In genomic region chr6:94592243-94592642, GRCm38 (mm10) we compare ENCODE assay signal across 9 mouse cellular contexts.
DNase-seq lines count a peak whose midpoint lies in the region; ATAC-seq lines count a peak whose summit lies in the region.
"Had no signal": no experiment of that assay in that cellular context is flagged by ENCODE, and none has a peak within 500 bp of the region (broad histone marks: within the 10 kb centered on the region; RNA-seq: fewer than 3 reads in every experiment).

No protein-coding gene starts in this region.

- H3K27me3 ChIP-seq in lung, embryonic 15.5 days = no peaks in the 10 kb centered on the region
- no peaks in the 10 kb centered on the region for H3K27me3 ChIP-seq in forebrain, embryonic 14.5 days (replicated peaks; ENCODE audit: control insufficient read depth, insufficient read depth, low read length)
- H3K27me3 ChIP-seq in hindbrain, embryonic 15.5 days = no peaks in the 10 kb centered on the region
- no peaks in the 10 kb centered on the region for H3K27me3 ChIP-seq in stomach, embryonic 15.5 days (replicated peaks)
- no peaks in the 10 kb centered on the region for H3K27me3 ChIP-seq in midbrain, embryonic 13.5 days
- H3K27me3 ChIP-seq: Patski had no signal

- 0 out of 2 replicates have a peak overlapping the region, but pooled peaks have one; percentile 4 for H3K4me2 ChIP-seq in lung, embryonic 15.5 days
- H3K4me2 ChIP-seq in forebrain, embryonic 14.5 days (ENCODE audit: low read length) = no peak overlapping the region
- H3K4me2 ChIP-seq in hindbrain, embryonic 15.5 days = no peak overlapping the region
- H3K4me2 ChIP-seq in stomach, embryonic 15.5 days = peak overlapping the region; percentile 22
- H3K4me2 ChIP-seq in midbrain, embryonic 13.5 days (replicated peaks) = no peak overlapping the region

- H3K4me3 ChIP-seq in lung, embryonic 15.5 days = no peak overlapping the region
- H3K4me3 ChIP-seq in forebrain, embryonic 14.5 days (ENCODE audit: low read depth, low read length) = no peak overlapping the region
- H3K4me3 ChIP-seq in hindbrain, embryonic 15.5 days = no peak overlapping the region
- H3K4me3 ChIP-seq in stomach, embryonic 15.5 days (replicated peaks) = no peak overlapping the region
- no peak overlapping the region for H3K4me3 ChIP-seq in midbrain, embryonic 13.5 days (replicated peaks)

- no peak for DNase-seq in lung, postnatal 36 days
- peak; percentile 42 for DNase-seq in forebrain, embryonic 14.5 days (ENCODE audit: low spot score)
- no peak for DNase-seq in lung, postnatal 10 days

- no peaks in the 10 kb centered on the region for H3K36me3 ChIP-seq in lung, embryonic 15.5 days
- H3K36me3 ChIP-seq in forebrain, embryonic 14.5 days (ENCODE audit: control insufficient read depth, insufficient read depth, low read length) = no peaks in the 10 kb centered on the region
- no peaks in the 10 kb centered on the region for H3K36me3 ChIP-seq in hindbrain, embryonic 15.5 days
- no peaks in the 10 kb centered on the region for H3K36me3 ChIP-seq in stomach, embryonic 15.5 days
- H3K36me3 ChIP-seq in midbrain, embryonic 13.5 days = no peaks in the 10 kb centered on the region

- peaks cover 10% of the 10 kb centered on the region for H3K4me1 ChIP-seq in lung, embryonic 15.5 days
- H3K4me1 ChIP-seq in forebrain, embryonic 14.5 days (ENCODE audit: control insufficient read depth, insufficient read depth, low read length) = peaks cover 9% of the 10 kb centered on the region
- peaks cover 10% of the 10 kb centered on the region for H3K4me1 ChIP-seq in hindbrain, embryonic 15.5 days (replicated peaks)
- H3K4me1 ChIP-seq in stomach, embryonic 15.5 days = peaks cover 13% of the 10 kb centered on the region
- H3K4me1 ChIP-seq in midbrain, embryonic 13.5 days (replicated peaks) = peaks cover 10% of the 10 kb centered on the region

- H3K9me3 ChIP-seq in lung, embryonic 15.5 days = no peaks in the 10 kb centered on the region
- no peaks in the 10 kb centered on the region for H3K9me3 ChIP-seq in forebrain, embryonic 14.5 days (replicated peaks; ENCODE audit: control insufficient read depth, low read length)
- H3K9me3 ChIP-seq in hindbrain, embryonic 15.5 days = no peaks in the 10 kb centered on the region
- H3K9me3 ChIP-seq in stomach, embryonic 15.5 days = no peaks in the 10 kb centered on the region
- no peaks in the 10 kb centered on the region for H3K9me3 ChIP-seq in midbrain, embryonic 13.5 days

- no peak overlapping the region for H3K27ac ChIP-seq in lung, embryonic 15.5 days
- no peak overlapping the region for H3K27ac ChIP-seq in forebrain, embryonic 14.5 days (ENCODE audit: low read depth, low read length)
- H3K27ac ChIP-seq in hindbrain, embryonic 15.5 days (replicated peaks) = peak overlapping the region; percentile 7; the same call in 1 of the 2 replicates
- H3K27ac ChIP-seq in stomach, embryonic 15.5 days = no peak overlapping the region
- H3K27ac ChIP-seq in midbrain, embryonic 13.5 days = no peak overlapping the region

- H3K9ac ChIP-seq in lung, embryonic 15.5 days = no peak overlapping the region
- H3K9ac ChIP-seq in forebrain, embryonic 14.5 days (ENCODE audit: low read length) = no peak overlapping the region
- no peak overlapping the region for H3K9ac ChIP-seq in hindbrain, embryonic 15.5 days
- no peak overlapping the region for H3K9ac ChIP-seq in stomach, embryonic 15.5 days
- no peak overlapping the region for H3K9ac ChIP-seq in midbrain, embryonic 13.5 days (replicated peaks)

- WGBS in lung, embryonic 15.5 days = 23% methylated on average over 8 of the region's 8 CpGs
- WGBS in forebrain, embryonic 14.5 days = 20% methylated on average over 8 of the region's 8 CpGs
- 40% methylated on average over 8 of the region's 8 CpGs for WGBS in hindbrain, embryonic 15.5 days
- WGBS in stomach, embryonic 15.5 days = 16% methylated on average over 8 of the region's 8 CpGs
- 55% methylated on average over 8 of the region's 8 CpGs for WGBS in midbrain, embryonic 13.5 days

- no peak for ATAC-seq in lung, embryonic 15.5 days (ENCODE audit: borderline replicate concordance, extremely low read depth, low FRiP score, low TSS enrichment)
- peak; percentile 65; the same call in 1 of the 2 replicates for ATAC-seq in forebrain, embryonic 14.5 days
- no peak for ATAC-seq in hindbrain, embryonic 15.5 days (ENCODE audit: low FRiP score, low read depth)
- ATAC-seq in stomach, embryonic 15.5 days (ENCODE audit: insufficient read depth, low FRiP score, low read depth) = peak; percentile 63; the same call in 1 of the 2 replicates
- ATAC-seq in inflammation-experienced regulatory T-cells, adult 6 months = no peak
- no peak for ATAC-seq in midbrain, embryonic 13.5 days
- ATAC-seq: Patski had no signal

Comparison
In these comparisons a context has a peak if more than half of its experiments do, and no peak if none do; other contexts are left out.
1. ATAC-seq: peak in forebrain, embryonic 14.5 days (single experiment) and stomach, embryonic 15.5 days (single experiment); none in lung, embryonic 15.5 days (single experiment), hindbrain, embryonic 15.5 days (single experiment), inflammation-experienced regulatory T-cells, adult 6 months (single experiment) and midbrain, embryonic 13.5 days (single experiment).
2. H3K4me2 ChIP-seq: peak in lung, embryonic 15.5 days (single experiment) and stomach, embryonic 15.5 days (single experiment); none in forebrain, embryonic 14.5 days (single experiment), hindbrain, embryonic 15.5 days (single experiment) and midbrain, embryonic 13.5 days (single experiment).